Mouse (Mus musculus) lung, postnatal 25 days (tissue): ENCODE measurements around the gene Rcbtb1.
A peak's percentile ranks its signal among the peaks of the same experiment; 100 is the strongest.
"Not testable (repeated sequence)": the region's sequence is repeated elsewhere in the genome, so short reads cannot be mapped to it uniquely, and the experiment has no call there.

Experiments
- DNase-seq: peaks from one replicate; pipeline ENCODE4 v3.0.0; 2022; ENCODE audit warnings: low spot score

Rcbtb1 gene

DNA sequence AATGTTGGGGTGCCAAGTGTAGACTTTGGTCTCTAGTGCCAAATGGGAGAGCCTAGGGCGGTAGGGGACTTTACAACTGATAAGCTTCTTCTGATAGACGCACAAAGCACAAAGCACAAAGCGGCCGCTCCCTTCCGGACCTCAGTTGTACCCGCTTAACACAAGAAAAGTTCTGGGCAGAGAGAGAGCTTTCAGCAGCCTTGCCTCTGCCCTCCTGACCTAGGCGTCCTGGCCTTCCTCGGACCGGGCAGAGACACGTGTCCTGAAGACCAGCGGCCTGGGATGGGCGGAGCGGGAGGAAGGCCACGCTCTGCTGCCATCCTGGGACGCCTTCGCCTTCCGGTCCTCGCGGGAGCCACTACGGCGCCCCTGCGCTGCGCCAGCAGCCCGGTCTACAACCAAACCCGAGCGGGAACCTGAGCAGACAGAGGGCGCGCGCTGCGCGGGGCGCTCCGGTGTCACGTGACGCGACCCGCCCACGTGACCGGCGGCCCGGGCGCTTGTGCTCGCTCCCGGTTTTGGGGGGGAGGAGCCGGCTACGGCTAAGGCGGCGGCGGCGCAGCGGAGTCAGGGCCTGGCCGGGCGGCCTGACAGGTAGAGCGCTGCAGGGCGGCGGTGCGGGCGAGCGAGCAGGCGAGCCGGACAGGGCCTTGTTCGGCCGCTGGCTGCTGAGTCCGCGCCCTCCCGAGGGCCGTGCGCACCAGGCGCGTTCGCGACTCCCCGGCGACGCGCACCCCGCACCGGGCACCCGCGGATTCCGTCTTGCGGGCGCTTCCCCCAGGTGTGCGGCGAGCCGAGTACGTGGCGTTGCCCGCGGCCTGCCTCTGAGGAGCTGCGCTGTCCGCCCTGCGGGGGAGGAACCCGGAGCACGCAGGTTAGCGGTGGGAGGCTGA is at the start of gene Rcbtb1:
Gene Rcbtb1 (plus strand): TSS at position 499 of the 893 bp plus-strand sequence.
- DNase-seq = peak; percentile 94

DNA sequence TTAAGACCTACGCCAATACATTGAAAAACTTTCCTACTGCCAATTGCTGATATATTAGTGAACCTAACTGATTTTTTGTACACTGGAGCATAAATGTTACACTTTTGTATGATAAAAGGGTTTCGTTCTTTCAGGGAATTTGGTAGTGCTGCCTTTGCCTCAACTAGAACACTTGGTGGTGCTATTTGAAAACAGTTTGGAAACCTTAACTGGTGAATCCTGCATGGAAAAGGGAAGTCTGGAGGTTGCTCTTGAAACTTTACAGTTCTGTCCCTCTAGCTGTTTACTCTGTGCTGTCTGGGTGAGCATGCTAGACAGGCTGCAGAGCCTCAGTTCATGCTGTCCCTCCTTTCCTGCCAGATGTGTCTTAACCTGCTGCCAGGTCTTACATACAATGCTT is 45.4 kb upstream of the Rcbtb1 start:
- no peak for DNase-seq

DNA sequence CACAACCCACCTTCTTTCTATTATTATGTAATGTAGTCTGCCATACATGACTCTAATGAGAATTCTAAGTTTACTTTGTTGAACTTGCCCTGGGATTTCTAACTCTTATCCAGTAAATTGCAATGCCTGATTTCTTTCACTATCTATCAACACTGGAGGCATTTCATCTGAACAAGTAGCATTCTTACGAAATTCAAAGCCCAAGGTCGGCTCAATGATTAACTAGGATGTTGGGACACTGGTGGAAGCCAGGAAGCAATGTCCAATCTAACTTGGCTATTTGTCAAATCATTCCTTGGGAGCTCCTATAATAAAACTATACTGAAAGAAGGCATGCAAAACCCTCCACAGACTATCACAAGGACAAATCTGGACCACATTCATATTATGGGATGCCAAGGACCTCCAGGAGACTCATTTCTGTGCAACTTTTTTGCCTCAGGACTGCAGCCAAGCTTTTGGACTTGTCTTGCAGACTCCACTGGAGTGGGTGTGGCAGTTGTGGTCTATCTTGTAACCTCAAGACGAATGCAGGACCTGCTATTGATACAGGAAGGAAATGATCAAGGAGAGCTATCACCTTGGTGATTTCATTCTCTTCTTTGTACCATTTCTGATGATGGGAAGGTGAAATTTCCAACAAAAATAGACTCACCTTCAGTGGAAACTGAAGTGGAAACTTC is 43.9 kb upstream of the Rcbtb1 start:
- peak; percentile 5 for DNase-seq

GRCm38 (mm10) chr14:59178649-59179048 is 22.4 kb upstream of the Rcbtb1 start, which contains the start of gene Gm5142:
Gene Gm5142, minus strand, starts transcription at chr14:59178749.
- DNase-seq = no peak

GRCm38 (mm10) chr14:59182732-59183131 is 18.3 kb upstream of the Rcbtb1 start:
- no peak for DNase-seq

DNA sequence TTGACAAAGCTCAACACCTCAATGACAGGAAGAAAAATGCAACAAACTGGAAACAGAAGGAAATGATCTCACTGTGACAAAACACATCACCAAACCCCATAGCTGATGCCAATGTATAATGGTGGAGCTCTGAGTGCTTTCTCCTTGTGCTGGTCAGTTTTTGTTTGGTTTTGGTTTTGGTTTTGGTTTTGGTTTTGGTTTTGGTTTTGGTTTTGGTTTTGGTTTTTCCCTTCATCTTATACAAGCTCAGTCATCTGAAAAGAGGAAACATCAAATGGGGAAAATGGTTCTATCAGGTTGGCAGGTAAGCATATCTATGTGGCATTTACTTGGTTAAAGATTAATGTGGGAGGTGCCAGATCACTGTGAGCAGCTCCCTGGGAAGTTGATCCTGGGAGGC is 15.5 kb upstream of the Rcbtb1 start:
- DNase-seq = no peak

- DNase-seq = no peak
These were observed 14.9 kb upstream of the Rcbtb1 start for GRCm38 (mm10) chr14:59186121-59186520.

DNA sequence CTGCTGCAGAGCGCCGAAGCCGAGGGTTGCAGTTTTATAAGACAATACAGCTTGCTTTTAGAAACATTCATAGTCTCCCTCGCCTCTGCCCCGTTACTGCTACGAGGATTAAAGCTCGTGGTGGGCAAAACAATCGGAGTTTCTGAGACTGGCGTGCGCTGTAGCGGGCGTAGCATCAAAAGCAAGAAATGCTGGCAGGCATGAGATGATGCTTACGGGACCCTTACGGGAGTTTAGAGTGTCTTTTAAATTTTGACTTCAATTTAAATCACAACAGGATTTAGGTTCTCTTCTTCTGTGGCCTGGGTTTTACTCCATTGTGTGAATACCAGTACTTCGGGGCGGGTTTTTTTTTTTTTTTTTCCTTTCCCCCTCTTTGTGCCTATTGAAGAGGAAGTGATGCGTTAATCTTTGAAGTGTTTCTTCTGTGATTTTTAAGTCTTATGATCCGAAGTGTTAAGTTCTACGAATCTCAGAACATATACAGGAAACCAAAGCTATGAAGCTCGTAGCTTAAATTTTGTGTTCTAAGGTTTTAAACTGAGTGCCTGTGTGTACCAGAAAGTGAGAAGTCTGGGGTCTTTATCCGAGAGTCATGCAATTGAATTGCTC is 701 bp downstream of the Rcbtb1 start:
- no peak for DNase-seq

DNA sequence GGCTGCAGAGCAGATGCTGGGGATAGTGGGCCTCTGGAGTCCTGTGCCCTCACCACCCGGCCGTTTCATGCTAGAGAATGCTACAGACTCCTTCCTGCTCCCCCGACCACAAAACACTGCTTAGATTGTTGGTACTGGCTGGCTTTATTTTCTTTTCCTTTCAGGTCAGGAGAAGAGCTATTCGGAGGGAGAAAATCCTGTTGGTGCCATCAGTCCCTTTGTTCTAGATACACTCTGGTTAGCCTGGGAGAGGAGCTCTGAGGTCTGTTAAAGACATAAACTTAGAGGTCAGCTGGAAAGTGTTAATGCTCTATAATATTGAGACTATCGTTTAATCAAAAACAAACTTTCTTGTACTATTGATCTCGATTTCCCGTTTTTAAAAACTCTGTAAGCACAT is 4.5 kb downstream of the Rcbtb1 start:
- no peak for DNase-seq

DNA sequence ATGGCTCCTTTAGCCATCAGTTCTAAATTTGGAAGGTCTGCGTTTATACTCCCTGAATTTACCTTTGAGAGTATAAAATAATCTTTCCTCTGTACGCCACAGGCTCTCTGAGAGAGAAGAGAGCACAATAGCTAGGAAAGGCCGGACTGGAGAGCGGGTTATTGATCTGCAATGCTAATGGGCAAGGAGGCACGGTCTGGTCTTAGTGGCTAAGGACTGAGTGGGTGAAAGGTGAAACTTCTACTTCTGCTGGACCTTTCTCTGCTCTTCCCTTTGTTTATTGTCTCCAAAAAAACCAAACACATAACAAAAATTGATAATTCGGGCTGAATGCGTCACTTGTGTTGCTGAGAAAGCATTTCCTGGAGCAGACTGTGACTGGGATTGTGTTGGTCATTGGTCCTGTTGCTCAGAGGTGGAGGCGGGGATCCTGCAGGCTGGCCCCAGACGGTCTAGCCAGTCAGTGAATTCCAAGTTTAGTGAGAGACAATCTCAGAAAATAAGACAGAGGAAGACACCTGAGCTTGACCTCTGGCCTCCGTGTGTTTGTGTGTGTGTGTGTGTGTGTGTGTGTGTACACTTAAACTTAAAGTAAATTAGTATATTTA is 5.1 kb downstream of the Rcbtb1 start:
- DNase-seq = no peak

GRCm38 (mm10) chr14:59209003-59209402 is 8.0 kb downstream of the Rcbtb1 start:
- DNase-seq = no peak

- DNase-seq = no peak
These were observed 8.8 kb downstream of the Rcbtb1 start for GRCm38 (mm10) chr14:59209816-59210215.

- DNase-seq = peak; percentile 9
These were observed 18.2 kb downstream of the Rcbtb1 start for GRCm38 (mm10) chr14:59219241-59219640.

DNA sequence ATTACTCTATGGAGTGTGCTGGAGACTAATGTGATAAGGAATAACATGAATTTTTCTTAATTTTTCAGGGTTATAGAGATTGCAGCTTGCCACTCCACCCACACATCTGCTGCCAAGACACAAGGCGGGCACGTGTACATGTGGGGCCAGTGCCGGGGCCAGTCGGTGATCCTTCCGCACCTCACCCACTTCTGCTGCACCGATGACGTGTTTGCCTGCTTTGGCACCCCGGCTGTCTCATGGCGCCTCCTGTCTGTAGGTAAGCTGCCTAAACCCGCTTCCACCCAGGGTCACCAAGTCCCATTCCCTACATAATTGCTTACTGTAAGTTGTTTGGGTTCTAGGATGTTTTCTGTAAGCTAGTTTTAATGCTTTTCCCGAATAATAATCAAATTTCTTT is 25.2 kb downstream of the Rcbtb1 start:
- no peak for DNase-seq

- DNase-seq = no peak
These were observed 28.8 kb downstream of the Rcbtb1 start for GRCm38 (mm10) chr14:59229822-59230221.

DNA sequence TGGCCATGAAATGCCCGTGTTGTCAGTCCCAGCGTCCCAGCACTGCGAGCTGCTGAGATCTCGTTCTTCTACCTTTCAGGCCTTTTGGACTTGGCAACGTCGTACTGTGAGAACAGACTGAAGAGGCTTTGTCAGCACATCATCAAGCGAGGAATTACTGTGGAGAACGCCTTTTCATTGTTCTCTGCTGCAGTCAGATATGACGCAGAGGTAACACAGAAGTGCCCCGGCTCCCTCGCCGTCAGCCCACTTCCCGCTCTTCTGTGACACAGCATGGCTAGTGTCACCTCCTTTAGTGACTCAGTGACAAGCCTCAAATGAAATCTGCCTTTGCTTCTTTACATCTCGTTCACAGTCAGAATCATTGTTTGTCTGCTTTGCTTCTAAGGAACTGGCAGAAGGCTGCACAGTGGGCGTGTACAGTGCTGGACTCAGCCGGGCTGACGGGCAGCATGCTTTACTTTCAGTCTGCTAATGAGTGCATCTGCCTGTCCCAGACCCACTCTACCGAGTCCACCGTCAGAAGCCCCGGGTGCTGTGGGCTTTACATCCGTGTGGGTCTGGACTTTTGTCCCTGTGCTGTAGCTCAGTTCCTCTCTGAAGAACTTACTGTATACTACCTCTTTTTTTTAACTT is 29.4 kb downstream of the Rcbtb1 start:
- no peak for DNase-seq

- peak; percentile 11 for DNase-seq
These were observed 31.0 kb downstream of the Rcbtb1 start for GRCm38 (mm10) chr14:59232003-59232402.

DNA sequence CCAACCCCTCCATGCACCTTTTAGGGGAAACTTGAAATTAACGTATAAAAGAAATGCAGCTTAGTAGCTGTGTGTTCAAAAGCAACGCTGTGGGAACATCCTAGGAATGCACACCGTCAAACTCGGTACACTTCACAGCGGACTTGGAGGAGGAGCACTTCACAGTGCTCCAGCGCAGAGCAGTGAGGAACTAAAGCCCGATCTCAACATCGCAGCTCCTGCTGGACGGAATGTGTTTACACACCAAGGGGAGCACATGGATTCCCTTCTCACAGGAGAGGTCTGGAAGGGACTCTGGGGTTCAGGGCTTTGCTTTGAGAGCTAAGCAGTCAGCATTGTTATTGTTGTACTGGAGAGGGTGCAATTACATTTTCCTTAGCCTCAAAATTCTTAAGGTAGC is 32.6 kb downstream of the Rcbtb1 start:
- DNase-seq = peak; percentile 2

- DNase-seq = not testable (repeated sequence)
These were observed 49.3 kb downstream of the Rcbtb1 start for GRCm38 (mm10) chr14:59250350-59250749.

GRCm38 (mm10) chr14:59255861-59256260 is 54.9 kb downstream of the Rcbtb1 start:
- DNase-seq = not testable (repeated sequence)

DNA sequence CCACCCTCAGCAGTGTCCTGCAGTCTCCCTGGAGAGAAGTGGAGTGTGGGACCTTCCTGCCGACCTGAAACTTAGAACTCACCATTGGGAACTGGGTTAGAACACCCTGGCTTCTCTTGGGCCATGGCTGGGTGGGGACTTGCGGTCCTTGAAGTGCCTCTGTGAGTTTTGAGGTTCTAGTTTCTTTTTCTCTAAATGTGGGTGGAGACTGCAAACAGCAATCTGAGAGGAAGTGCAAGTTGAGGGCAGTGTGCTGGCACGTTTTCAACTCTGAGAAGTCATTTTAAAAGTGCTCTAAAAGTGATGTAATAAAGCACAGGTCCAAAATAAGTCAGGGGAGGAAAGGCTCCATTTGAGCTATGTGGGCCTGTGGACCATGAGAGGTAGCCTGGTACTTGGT is 59.0 kb downstream of the Rcbtb1 start, which contains the start of gene Gm6904:
Gene Gm6904 (minus strand): TSS at position 161 of the 400 bp plus-strand sequence.
- DNase-seq = peak; percentile 52

DNA sequence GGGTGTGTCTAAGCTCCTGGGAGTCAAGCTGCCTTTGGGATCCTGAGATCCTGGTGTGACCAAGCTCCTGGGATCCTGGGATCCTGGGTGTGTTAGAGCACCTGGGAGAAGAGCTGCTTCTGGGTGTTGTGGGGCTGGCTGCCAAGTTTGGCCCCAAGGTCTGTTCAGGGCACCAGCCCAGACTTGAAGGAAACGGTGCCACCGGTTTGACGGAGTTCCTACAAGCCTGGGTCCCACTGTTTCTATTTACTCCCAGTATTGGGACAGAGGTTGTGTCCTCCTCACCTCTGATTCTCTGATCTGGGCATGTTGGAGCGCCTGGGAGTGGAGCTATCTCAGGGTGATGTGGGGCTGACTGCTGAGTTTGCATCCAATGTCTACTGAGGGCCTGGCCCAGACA is 74.0 kb downstream of the Rcbtb1 start:
- not testable (repeated sequence) for DNase-seq
